Mouse (Mus musculus) testis, adult 2 months (tissue): ENCODE measurements around the gene Snupn.

Source experiments
- CTCF ChIP-seq: fragments of 200-500 bp; IDR thresholded peaks from 2 replicates; pipeline ENCODE4 v1.5.1; 2012; ENCODE audit warnings: low read depth, mild to moderate bottlenecking, inconsistent platforms, low read length, moderate library complexity; ENCODE audit not compliant: control insufficient read depth, insufficient read depth, insufficient replicate concordance
- POLR2A ChIP-seq: fragments of 200-500 bp; IDR thresholded peaks from 2 replicates; pipeline ENCODE4 v1.6.1; 2012; ENCODE audit warnings: low read depth, mild to moderate bottlenecking, inconsistent platforms, low read length, moderate library complexity; ENCODE audit not compliant: control insufficient read depth

DNA sequence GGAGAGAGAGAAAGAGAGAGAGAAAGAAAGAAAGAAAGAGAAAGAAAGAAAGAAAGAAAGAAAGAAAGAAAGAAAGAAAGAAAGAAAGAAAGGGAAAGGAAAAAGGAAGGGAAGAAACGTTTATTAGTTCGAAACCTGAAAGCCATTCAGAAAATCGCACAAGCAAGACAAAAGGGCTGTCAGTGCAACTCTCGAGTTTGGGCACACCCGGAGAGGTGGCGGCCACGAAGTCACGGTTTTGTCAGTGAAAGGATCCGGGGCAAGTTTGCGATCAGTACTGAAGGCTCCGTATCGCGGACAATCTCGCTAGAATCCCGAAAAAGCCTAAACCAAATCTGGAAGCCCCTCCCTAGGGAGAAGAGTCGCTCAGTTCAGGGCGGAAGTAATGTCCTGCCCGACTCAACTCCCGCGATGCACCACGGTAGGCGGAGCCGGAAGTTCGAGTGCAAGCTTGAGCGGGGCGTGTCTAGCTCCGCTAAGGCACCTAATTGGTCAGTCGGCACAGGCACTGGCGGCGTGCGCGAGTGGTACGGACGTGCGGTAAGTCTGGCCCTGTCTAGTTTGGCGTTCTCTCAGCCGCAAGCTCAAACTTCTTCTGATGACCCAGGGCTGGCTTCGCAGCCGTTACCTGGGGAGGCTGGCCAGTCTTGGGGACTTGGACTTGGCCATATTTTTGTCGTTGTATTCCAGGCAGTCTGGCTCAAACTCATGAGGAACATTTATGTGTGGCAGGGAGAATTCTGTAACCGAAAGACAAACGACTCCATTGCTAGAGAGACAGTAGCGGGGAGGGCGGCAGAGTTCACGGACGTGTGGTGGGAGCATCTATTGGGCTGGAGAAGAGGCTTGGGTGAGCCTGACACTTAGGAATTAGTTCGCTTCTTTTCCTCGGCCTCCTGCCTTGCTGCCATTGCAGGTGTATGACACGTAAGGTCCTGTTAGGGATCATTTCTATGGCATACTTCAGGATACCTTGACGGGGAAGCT is at the start of gene Snupn:
- peak; percentile 99 for TF ChIP-seq POLR2A
- peak; percentile 27; the same call in 1 of the 2 replicates for TF ChIP-seq CTCF
